Mouse (Mus musculus): Measurements from ENCODE around the gene Kmo. TPM values are rescaled to one million over a fixed set of nuclear protein-coding genes. Genes with fewer than 3 reads are reported as not detected.

Gene Kmo
- polyA plus RNA-seq, 2 experiments = 0.21 to 0.55 TPM

- Histone ChIP-seq H3K4me2 (replicated peaks; ENCODE audit: low read depth, low read length, severe bottlenecking) (no peak overlapping the region), H3K4me3 (replicated peaks; ENCODE audit: low read length) (no peak overlapping the region), H3K9ac (ENCODE audit: low read depth, low read length, severe bottlenecking) (no peak overlapping the region), H3K27ac (replicated peaks; ENCODE audit: low read depth, low read length) (no peak overlapping the region), H3K9me3 (ENCODE audit: control insufficient read depth, low read length) (no peaks in the 10 kb centered on the region), H3K27me3 (ENCODE audit: control insufficient read depth, insufficient read depth, low read length) (no peaks in the 10 kb centered on the region), H3K4me1 (ENCODE audit: control insufficient read depth, insufficient read depth, low read length) (no peaks in the 10 kb centered on the region), H3K36me3 (ENCODE audit: control insufficient read depth, insufficient read depth, low read length) (peaks cover 69% of the 10 kb centered on the region)
- DNase-seq (ENCODE audit: low spot score) (no peak), ATAC-seq (ENCODE audit: low FRiP score, low read depth) (no peak)
- TF ChIP-seq POLR2A (IDR thresholded peaks at IDR 0.05; ENCODE audit: borderline replicate concordance, extremely low read depth, insufficient read depth, insufficient read length) = no peak
- 94% methylated on average over 6 of the region's 6 CpGs for WGBS
Measured at GRCm38 (mm10) chr1:175607308-175607707, 12.9 kb upstream of the Kmo start.

DNA sequence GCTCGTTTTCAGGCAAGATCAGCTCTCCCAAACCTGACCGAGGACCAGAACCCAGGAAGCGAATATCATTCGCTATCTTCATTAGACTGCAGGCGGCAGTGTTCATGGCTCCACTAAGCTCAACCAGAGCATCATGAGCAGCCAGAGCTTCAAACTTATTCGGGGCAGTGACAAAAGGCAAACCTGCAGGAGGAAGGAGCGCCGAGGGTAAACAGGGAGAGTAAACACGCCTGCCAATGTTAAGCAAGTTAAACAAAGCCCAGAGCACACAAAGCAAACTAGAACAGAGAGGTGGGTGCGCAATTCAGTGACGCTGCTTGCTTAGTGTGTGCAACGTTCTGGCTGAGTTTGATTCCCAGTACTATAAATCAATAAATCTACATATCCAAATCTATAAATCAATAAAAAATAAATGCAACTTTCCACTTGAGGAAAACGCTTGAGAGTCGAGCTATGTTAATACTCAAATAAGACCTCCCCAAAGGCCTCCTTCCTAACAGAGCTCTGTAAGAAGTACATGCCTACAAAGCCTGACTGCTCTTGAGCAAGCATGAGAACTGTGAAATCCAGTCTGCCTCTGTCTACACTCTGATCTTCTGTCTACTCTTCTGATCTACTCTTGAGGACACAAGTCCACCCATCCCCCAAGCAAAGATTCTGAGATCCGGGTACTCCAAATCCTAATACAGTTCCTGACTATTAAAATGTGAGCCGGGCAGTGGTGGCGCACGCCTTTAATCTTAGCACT lies 12.2 kb upstream of the Kmo start:
- ATAC-seq (ENCODE audit: low FRiP score, low read depth) (no peak), DNase-seq (ENCODE audit: low spot score) (no peak)
- Histone ChIP-seq H3K4me2 (replicated peaks; ENCODE audit: low read depth, low read length, severe bottlenecking) (no peak overlapping the region), H3K4me3 (replicated peaks; ENCODE audit: low read length) (no peak overlapping the region), H3K9me3 (ENCODE audit: control insufficient read depth, low read length) (no peaks in the 10 kb centered on the region), H3K36me3 (ENCODE audit: control insufficient read depth, insufficient read depth, low read length) (peaks cover 69% of the 10 kb centered on the region), H3K4me1 (ENCODE audit: control insufficient read depth, insufficient read depth, low read length) (no peaks in the 10 kb centered on the region), H3K27me3 (ENCODE audit: control insufficient read depth, insufficient read depth, low read length) (no peaks in the 10 kb centered on the region), H3K9ac (ENCODE audit: low read depth, low read length, severe bottlenecking) (no peak overlapping the region), H3K27ac (replicated peaks; ENCODE audit: low read depth, low read length) (no peak overlapping the region)
- WGBS = 95% methylated on average over 18 of the region's 18 CpGs
- TF ChIP-seq POLR2A (IDR thresholded peaks at IDR 0.05; ENCODE audit: borderline replicate concordance, extremely low read depth, insufficient read depth, insufficient read length) = no peak

DNA sequence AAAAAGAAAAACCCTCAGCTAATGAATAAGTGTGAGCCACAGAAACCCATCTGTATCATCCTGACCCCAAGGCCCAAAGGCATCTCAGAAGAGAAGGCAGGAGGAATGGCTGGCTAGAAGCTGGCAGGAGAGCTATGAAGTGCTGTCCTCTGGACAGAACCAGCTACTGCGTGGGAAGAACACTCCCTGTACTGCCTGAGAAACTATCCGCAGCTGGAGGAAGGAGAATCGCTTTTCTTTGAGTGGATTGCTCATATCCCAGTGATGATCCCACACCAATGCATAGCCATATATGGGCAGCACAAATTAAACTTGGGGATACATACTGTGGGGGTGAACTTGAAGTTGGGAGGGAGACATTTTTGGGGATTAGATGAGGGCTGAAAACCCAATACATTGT lies 11.5 kb upstream of the Kmo start:
- Histone ChIP-seq H3K4me1 (ENCODE audit: control insufficient read depth, insufficient read depth, low read length) (no peaks in the 10 kb centered on the region), H3K9ac (ENCODE audit: low read depth, low read length, severe bottlenecking) (no peak overlapping the region), H3K9me3 (ENCODE audit: control insufficient read depth, low read length) (no peaks in the 10 kb centered on the region), H3K36me3 (ENCODE audit: control insufficient read depth, insufficient read depth, low read length) (peaks cover 69% of the 10 kb centered on the region), H3K27me3 (ENCODE audit: control insufficient read depth, insufficient read depth, low read length) (no peaks in the 10 kb centered on the region), H3K4me2 (replicated peaks; ENCODE audit: low read depth, low read length, severe bottlenecking) (no peak overlapping the region), H3K27ac (replicated peaks; ENCODE audit: low read depth, low read length) (no peak overlapping the region), H3K4me3 (replicated peaks; ENCODE audit: low read length) (no peak overlapping the region)
- WGBS = 96% methylated on average over 3 of the region's 3 CpGs
- no peak for TF ChIP-seq POLR2A (IDR thresholded peaks at IDR 0.05; ENCODE audit: borderline replicate concordance, extremely low read depth, insufficient read depth, insufficient read length)
- no peak for ATAC-seq (ENCODE audit: low FRiP score, low read depth)
- no peak for DNase-seq (ENCODE audit: low spot score)

GRCm38 (mm10) chr1:175614992-175615391 lies 5.2 kb upstream of the Kmo start:
- ATAC-seq (ENCODE audit: low FRiP score, low read depth) (no peak), DNase-seq (ENCODE audit: low spot score) (no peak)
- H3K9ac ChIP-seq (ENCODE audit: low read depth, low read length, severe bottlenecking) = no peak overlapping the region
- TF ChIP-seq POLR2A (IDR thresholded peaks at IDR 0.05; ENCODE audit: borderline replicate concordance, extremely low read depth, insufficient read depth, insufficient read length) = no peak
- 90% methylated on average over 9 of the region's 9 CpGs for WGBS
- no peak overlapping the region for H3K4me2 ChIP-seq (replicated peaks; ENCODE audit: low read depth, low read length, severe bottlenecking)
- H3K4me1 ChIP-seq (ENCODE audit: control insufficient read depth, insufficient read depth, low read length) = no peaks in the 10 kb centered on the region
- no peak overlapping the region for H3K4me3 ChIP-seq (replicated peaks; ENCODE audit: low read length)
- peaks cover 68% of the 10 kb centered on the region for H3K36me3 ChIP-seq (ENCODE audit: control insufficient read depth, insufficient read depth, low read length)
- H3K27me3 ChIP-seq (ENCODE audit: control insufficient read depth, insufficient read depth, low read length) = no peaks in the 10 kb centered on the region
- no peak overlapping the region for H3K27ac ChIP-seq (replicated peaks; ENCODE audit: low read depth, low read length)
- no peaks in the 10 kb centered on the region for H3K9me3 ChIP-seq (ENCODE audit: control insufficient read depth, low read length)

DNA sequence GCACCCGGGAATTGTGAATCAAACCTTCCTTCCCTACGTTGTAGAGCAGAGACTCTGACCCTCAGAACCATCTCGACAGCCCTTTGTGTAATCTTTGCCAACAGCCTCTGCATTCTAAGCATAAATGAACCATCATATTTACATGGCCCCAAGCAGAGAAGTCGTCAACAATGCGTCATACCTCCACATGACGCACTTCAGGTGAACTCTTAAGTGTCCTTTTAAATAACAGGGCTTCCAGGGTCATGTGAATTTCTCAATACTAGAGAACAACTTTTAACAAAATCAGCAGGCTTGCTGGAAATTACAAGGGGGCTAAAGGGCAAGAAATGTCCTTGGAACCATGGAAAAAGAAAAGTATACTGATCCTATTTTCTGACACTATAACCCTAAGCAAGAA lies 3.5 kb downstream of the Kmo start:
- Histone ChIP-seq H3K27me3 (ENCODE audit: control insufficient read depth, insufficient read depth, low read length) (no peaks in the 10 kb centered on the region), H3K9ac (ENCODE audit: low read depth, low read length, severe bottlenecking) (no peak overlapping the region), H3K36me3 (ENCODE audit: control insufficient read depth, insufficient read depth, low read length) (peaks cover 9% of the 10 kb centered on the region), H3K9me3 (ENCODE audit: control insufficient read depth, low read length) (no peaks in the 10 kb centered on the region), H3K4me2 (replicated peaks; ENCODE audit: low read depth, low read length, severe bottlenecking) (no peak overlapping the region), H3K4me1 (ENCODE audit: control insufficient read depth, insufficient read depth, low read length) (peaks cover 6% of the 10 kb centered on the region), H3K4me3 (replicated peaks; ENCODE audit: low read length) (no peak overlapping the region), H3K27ac (replicated peaks; ENCODE audit: low read depth, low read length) (no peak overlapping the region)
- WGBS = 85% methylated on average over 6 of the region's 6 CpGs
- TF ChIP-seq POLR2A (IDR thresholded peaks at IDR 0.05; ENCODE audit: borderline replicate concordance, extremely low read depth, insufficient read depth, insufficient read length) = no peak
- no peak for ATAC-seq (ENCODE audit: low FRiP score, low read depth)
- DNase-seq (ENCODE audit: low spot score) = no peak
